Mouse (Mus musculus) MEL (cell line): ENCODE measurements around the gene Nek10.
"Not testable (repeated sequence)": the region's sequence is repeated elsewhere in the genome, so short reads cannot be mapped to it uniquely, and the experiment has no call there.

Experiments used
- RAD21 ChIP-seq: IDR thresholded peaks from 2 replicates; pipeline ENCODE4 v1.6.1; 2011; ENCODE audit warnings: mild to moderate bottlenecking, low read depth, low read length, improper control_type of control experiment
- TBP ChIP-seq: IDR thresholded peaks from 2 replicates; pipeline ENCODE4 v1.8.0; 2011; ENCODE audit warnings: low read depth, low read length, improper control_type of control experiment

GRCm38 (mm10) chr14:14803115-14803514 is at the start of gene Nek10:
- not testable (repeated sequence) for TF ChIP-seq RAD21, TBP
